Mouse (Mus musculus): ENCODE measurements around the gene Gigyf2. TPM values are rescaled to one million over a fixed set of nuclear protein-coding genes. Genes with fewer than 3 reads are reported as not detected.

Gigyf2 gene
- 14.4 TPM for polyA plus RNA-seq (2012; fragmentation: generic; extraction: Trizol)
- long read RNA-seq, experiment 1, partial matches to known transcripts = 8 of 12 reads
- long read RNA-seq, experiment 1, other reads (novel, unspliced or antisense) = 4 of 12 reads
- long read RNA-seq, experiment 2, full-length matches to known transcripts = 11 of 201 reads
- long read RNA-seq, experiment 2, partial matches to known transcripts = 140 of 201 reads
- long read RNA-seq, experiment 2, other reads (novel, unspliced or antisense) = 50 of 201 reads

DNA sequence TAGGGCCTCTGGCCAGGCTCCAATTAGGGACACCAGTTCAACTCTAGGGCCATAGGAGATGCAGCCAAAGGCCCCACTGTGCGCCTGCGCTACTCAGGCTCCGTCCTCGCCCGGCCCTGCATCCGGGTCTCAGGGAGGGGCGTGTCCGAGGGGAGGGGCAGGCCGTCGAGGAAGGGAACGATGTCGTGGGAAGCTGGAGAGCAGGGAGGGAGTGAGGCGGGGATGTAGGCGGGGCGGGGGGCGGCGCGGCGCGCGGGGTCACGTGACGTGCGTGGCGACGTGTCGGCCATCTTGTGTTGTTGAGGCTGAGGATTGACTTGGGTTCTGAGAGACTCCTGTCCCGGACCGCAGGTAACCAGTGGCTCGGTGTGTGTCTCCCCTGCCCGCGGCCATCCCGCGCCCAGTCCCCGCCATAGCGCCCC, at the start of gene Gigyf2:
Gene Gigyf2 (plus strand): TSS at position 257 of the 422 bp plus-strand sequence.
- H3K79me2 ChIP-seq (ENCODE audit: control insufficient read depth, insufficient read depth) = peaks cover 49% of the 10 kb centered on the region
- H3ac ChIP-seq (ENCODE audit: control insufficient read depth, insufficient read length, low read depth) = peak within 1 kb of the TSS; percentile 98
- H3K36me3 ChIP-seq (ENCODE audit: control insufficient read depth, insufficient read depth) = peaks cover 15% of the 10 kb centered on the region
- peak within 1 kb of the TSS; percentile 84 for H3K4me3 ChIP-seq (ENCODE audit: insufficient read depth, poor library complexity, severe bottlenecking)
- TF ChIP-seq MYOD1 (IDR thresholded peaks at IDR 0.05; ENCODE audit: control insufficient read depth, insufficient read length, low read depth) (no peak), MAX (IDR thresholded peaks at IDR 0.05) (peak; percentile 59), FOSL1 (IDR thresholded peaks at IDR 0.05; ENCODE audit: insufficient read depth, low read length, poor library complexity, severe bottlenecking) (no peak), USF1 (IDR thresholded peaks at IDR 0.05; ENCODE audit: low read depth) (peak; percentile 90), MYOG (IDR thresholded peaks at IDR 0.05; ENCODE audit: control insufficient read depth, extremely low read depth, insufficient read length) (no peak)
- H3K27me3 ChIP-seq (ENCODE audit: control insufficient read depth, insufficient read depth, insufficient read length) = no peaks in the 10 kb centered on the region
- H3K79me3 ChIP-seq (ENCODE audit: low read depth) = peaks cover 44% of the 10 kb centered on the region

DNA sequence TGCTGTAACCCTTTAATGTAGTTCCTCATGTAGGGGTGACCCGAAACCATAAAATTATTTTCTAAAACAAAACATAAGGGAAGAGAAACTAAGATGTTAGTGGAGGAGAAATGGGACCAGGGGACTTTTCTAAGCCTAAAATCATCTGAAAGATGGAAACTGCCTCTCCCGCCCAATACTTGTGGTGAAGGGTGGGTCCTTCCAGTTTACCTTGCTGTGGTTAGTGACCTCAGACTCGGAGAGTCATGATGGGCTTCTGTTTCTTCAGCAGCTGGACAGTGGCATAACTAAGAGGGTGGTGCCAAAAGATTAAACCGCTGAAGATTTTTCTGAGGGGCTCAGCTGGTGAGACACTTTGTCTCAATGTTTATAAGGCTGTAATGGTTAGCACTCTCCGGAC, 46.5 kb upstream of the Gigyf2 start:
- Histone ChIP-seq H3K4me3 (ENCODE audit: insufficient read depth, poor library complexity, severe bottlenecking) (no peak overlapping the region), H3K27me3 (ENCODE audit: control insufficient read depth, insufficient read depth, insufficient read length) (peaks cover 4% of the 10 kb centered on the region), H3K36me3 (ENCODE audit: control insufficient read depth, insufficient read depth) (no peaks in the 10 kb centered on the region), H3K79me2 (ENCODE audit: control insufficient read depth, insufficient read depth) (no peaks in the 10 kb centered on the region), H3ac (ENCODE audit: control insufficient read depth, insufficient read length, low read depth) (no peak overlapping the region), H3K79me3 (ENCODE audit: low read depth) (no peaks in the 10 kb centered on the region)
- TF ChIP-seq MYOD1 (IDR thresholded peaks at IDR 0.05; ENCODE audit: control insufficient read depth, insufficient read length, low read depth) (no peak), CTCF (IDR thresholded peaks at IDR 0.05; ENCODE audit: control insufficient read depth, insufficient read depth, insufficient read length) (no peak), CEBPB (IDR thresholded peaks at IDR 0.05; ENCODE audit: low read depth) (no peak)

DNA sequence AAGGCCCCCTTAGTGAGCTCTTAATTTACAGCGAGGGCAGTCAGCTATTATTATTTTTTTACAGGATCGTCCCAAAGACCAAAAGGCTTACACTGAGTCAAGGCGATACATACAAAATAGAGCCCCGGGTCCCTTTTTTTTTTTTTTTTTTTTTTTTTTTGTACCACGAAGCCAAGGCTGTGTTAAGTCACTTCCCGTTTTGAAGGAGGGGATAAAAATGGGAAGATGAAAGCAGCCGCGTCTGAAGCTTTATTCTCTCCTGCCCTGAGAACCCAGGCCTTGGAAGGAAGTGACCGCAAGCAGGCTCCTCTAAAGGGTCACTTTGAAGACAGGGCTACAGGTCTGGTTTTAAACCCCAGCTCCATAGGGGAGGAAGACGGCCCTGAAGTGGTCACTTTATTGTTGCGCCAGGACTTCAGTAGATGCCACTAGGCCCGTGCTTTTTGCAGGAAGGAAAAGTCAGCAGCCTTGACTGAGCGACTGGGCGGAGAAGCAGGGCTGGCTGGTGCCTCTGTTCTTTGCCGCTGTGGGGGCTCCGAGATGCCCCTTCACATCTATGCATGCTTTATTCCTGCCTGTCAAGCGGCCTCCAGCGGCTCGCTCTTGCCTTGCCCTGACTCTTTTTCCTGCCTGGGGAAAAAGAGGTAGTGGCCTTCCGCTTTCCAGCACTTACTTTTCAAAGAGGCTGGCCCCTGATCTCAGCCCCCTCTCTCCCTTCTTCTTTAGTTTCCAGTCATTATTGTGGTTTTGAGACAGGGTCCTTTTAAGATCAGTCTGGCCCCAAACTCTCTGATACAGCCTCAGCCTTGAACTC, 45.0 kb upstream of the Gigyf2 start:
- Histone ChIP-seq H3K79me2 (ENCODE audit: control insufficient read depth, insufficient read depth) (no peaks in the 10 kb centered on the region), H3K4me3 (ENCODE audit: insufficient read depth, poor library complexity, severe bottlenecking) (no peak overlapping the region), H3K79me3 (ENCODE audit: low read depth) (no peaks in the 10 kb centered on the region), H3K27me3 (ENCODE audit: control insufficient read depth, insufficient read depth, insufficient read length) (peaks cover 4% of the 10 kb centered on the region), H3K36me3 (ENCODE audit: control insufficient read depth, insufficient read depth) (no peaks in the 10 kb centered on the region), H3ac (ENCODE audit: control insufficient read depth, insufficient read length, low read depth) (no peak overlapping the region)
- TF ChIP-seq CEBPB (IDR thresholded peaks at IDR 0.05; ENCODE audit: low read depth) (no peak), MYOD1 (IDR thresholded peaks at IDR 0.05; ENCODE audit: control insufficient read depth, insufficient read length, low read depth) (no peak), USF1 (IDR thresholded peaks at IDR 0.05; ENCODE audit: low read depth) (no peak), CTCF (IDR thresholded peaks at IDR 0.05; ENCODE audit: control insufficient read depth, insufficient read depth, insufficient read length) (no peak), MYOG (IDR thresholded peaks at IDR 0.05; ENCODE audit: control insufficient read depth, extremely low read depth, insufficient read length) (no peak), FOSL1 (IDR thresholded peaks at IDR 0.05; ENCODE audit: insufficient read depth, low read length, poor library complexity, severe bottlenecking) (no peak), MAX (IDR thresholded peaks at IDR 0.05) (no peak)

DNA sequence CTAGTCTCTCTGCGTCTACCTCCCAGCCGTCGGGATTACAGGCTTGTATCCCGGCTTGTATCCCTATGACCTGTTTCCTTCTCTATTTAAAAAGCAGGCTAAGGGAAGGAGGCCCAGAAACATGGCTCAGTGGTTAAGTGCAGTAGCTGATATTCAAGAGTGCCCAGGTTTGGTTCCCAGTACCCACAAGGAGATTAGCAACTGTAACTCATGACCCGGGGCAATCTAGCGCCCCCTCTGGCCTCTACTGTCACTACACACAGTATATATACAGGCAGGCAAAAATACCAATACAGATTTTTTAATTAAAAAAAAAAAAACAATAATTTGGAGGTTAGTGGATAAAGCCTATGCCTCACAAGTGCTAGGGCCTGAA, 44.4 kb upstream of the Gigyf2 start:
- H3K79me2 ChIP-seq (ENCODE audit: control insufficient read depth, insufficient read depth) = no peaks in the 10 kb centered on the region
- no peak overlapping the region for H3K4me3 ChIP-seq (ENCODE audit: insufficient read depth, poor library complexity, severe bottlenecking)
- H3K79me3 ChIP-seq (ENCODE audit: low read depth) = no peaks in the 10 kb centered on the region
- H3ac ChIP-seq (ENCODE audit: control insufficient read depth, insufficient read length, low read depth) = no peak overlapping the region
- TF ChIP-seq CEBPB (IDR thresholded peaks at IDR 0.05; ENCODE audit: low read depth) (no peak), FOSL1 (IDR thresholded peaks at IDR 0.05; ENCODE audit: insufficient read depth, low read length, poor library complexity, severe bottlenecking) (no peak), MYOD1 (IDR thresholded peaks at IDR 0.05; ENCODE audit: control insufficient read depth, insufficient read length, low read depth) (no peak), CTCF (IDR thresholded peaks at IDR 0.05; ENCODE audit: control insufficient read depth, insufficient read depth, insufficient read length) (no peak), MYOG (IDR thresholded peaks at IDR 0.05; ENCODE audit: control insufficient read depth, extremely low read depth, insufficient read length) (no peak), USF1 (IDR thresholded peaks at IDR 0.05; ENCODE audit: low read depth) (no peak), MAX (IDR thresholded peaks at IDR 0.05) (no peak)
- H3K36me3 ChIP-seq (ENCODE audit: control insufficient read depth, insufficient read depth) = no peaks in the 10 kb centered on the region
- H3K27me3 ChIP-seq (ENCODE audit: control insufficient read depth, insufficient read depth, insufficient read length) = peaks cover 4% of the 10 kb centered on the region

DNA sequence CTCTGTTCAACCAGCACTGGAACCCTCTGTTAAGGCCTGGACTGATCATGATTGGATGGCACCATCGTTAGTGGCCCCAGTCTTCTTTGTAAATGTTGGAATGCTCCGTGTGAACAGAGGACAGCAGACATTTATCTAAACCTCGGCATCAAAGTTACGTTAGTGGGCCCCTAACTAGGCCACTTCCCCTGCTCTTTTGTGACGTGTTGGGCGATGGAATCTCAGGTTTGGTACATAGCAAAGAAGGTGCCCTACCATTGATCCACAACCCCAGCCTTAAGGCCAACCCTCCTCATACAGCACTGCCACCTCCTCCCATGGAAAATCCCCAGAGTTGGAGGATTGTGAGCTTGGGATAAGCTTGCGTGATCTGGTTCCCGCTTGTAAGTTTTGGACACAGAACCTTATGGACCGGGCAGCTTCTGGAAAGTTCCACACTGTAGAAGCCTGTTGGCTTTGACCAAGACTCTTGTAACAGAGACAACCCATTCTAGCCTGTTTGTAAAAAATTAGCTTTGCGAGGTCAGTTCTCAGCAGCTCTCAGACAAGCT, 43.3 kb upstream of the Gigyf2 start:
- Histone ChIP-seq H3K79me3 (ENCODE audit: low read depth) (no peaks in the 10 kb centered on the region), H3K36me3 (ENCODE audit: control insufficient read depth, insufficient read depth) (no peaks in the 10 kb centered on the region), H3K27me3 (ENCODE audit: control insufficient read depth, insufficient read depth, insufficient read length) (peaks cover 4% of the 10 kb centered on the region), H3K79me2 (ENCODE audit: control insufficient read depth, insufficient read depth) (no peaks in the 10 kb centered on the region), H3ac (ENCODE audit: control insufficient read depth, insufficient read length, low read depth) (no peak overlapping the region), H3K4me3 (ENCODE audit: insufficient read depth, poor library complexity, severe bottlenecking) (no peak overlapping the region)
- TF ChIP-seq CEBPB (IDR thresholded peaks at IDR 0.05; ENCODE audit: low read depth) = no peak
- no peak for TF ChIP-seq FOSL1 (IDR thresholded peaks at IDR 0.05; ENCODE audit: insufficient read depth, low read length, poor library complexity, severe bottlenecking)
- TF ChIP-seq MAX (IDR thresholded peaks at IDR 0.05) = no peak
- TF ChIP-seq USF1 (IDR thresholded peaks at IDR 0.05; ENCODE audit: low read depth) = no peak
- no peak for TF ChIP-seq MYOG (IDR thresholded peaks at IDR 0.05; ENCODE audit: control insufficient read depth, extremely low read depth, insufficient read length)
